Mouse (Mus musculus) gonadal fat pad, adult 2 months (tissue): ENCODE results near the gene Bcat1. TPM values are rescaled to one million over a fixed set of nuclear protein-coding genes. Genes with fewer than 3 reads are reported as not detected.

Experiments
- DNase-seq: peaks from one replicate; pipeline ENCODE4 v3.0.0-alpha.2; 2012; ENCODE audit warnings: low read depth
- polyA plus RNA-seq: library from polyadenylated mRNA; depleted of rRNA; stranded (reverse); fragments of >200 nt; gene quantifications from 2 replicates; pipeline ENCODE4 v1.2.3, GENCODE M21; 2012; rRNA removed

Gene Bcat1
- 1.8 and 1.9 TPM in 2 replicates for polyA plus RNA-seq

DNA sequence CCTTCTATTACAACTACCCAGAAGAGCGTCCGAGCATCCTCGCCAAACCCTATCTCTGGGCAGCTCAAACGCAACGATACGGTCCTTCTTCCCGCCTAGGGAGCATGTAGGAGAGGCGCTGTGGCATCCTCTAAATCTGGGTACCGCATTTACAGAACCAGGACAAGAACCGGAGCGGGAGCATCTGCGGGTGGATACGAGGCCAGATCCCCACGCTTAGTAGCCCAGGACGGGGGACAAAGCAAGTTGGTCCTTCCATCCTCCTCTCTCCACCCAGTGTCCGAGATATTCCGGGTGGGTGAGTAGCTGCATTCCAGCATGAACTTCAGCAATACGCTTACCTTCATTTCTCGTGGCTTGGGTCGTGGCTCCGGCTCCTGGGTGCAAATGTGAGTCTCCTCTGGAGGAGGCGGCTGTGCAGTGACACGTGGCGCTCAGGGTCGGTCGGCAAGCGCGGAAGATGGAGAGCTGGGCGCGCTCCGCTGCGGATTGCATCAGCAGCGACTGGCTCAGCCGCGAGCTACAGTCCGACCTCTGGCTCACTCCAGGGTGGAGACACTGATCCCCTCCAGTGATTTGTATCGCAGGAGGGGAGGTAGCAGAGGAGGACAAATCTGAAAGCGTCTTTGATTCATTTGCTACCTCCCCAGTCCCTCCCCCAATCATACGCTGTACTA is at the start of gene Bcat1:
TSS of gene Bcat1 (minus strand) at position 637 of the 677 bp plus-strand sequence.
- no peak for DNase-seq

GRCm38 (mm10) chr6:145125591-145126113 is 49.7 kb upstream of the Bcat1 start:
- no peak for DNase-seq

DNA sequence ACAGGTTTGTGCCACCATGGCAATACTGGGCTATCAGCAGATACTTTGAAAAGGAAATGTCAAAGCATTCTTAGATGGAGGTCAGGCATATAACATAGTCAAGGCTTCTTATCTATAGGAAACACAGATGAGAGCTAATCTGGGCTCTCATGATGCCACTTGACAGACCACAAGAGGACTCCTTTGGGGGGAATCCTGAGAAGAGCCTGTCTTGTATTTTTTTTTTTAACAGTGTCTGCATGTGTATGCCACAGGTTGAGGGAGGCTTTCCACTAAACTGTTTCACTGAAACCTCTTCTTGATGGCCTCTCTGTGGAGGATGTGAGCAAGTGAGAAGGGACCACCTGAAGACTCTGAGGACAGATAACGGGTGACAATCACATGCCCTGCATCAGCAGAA is 48.6 kb upstream of the Bcat1 start:
- DNase-seq = no peak

- no peak for DNase-seq
Observed at GRCm38 (mm10) chr6:145123136-145124060, 47.4 kb upstream of the Bcat1 start.

- no peak for DNase-seq
Observed at GRCm38 (mm10) chr6:145122423-145123059, 46.6 kb upstream of the Bcat1 start.

DNA sequence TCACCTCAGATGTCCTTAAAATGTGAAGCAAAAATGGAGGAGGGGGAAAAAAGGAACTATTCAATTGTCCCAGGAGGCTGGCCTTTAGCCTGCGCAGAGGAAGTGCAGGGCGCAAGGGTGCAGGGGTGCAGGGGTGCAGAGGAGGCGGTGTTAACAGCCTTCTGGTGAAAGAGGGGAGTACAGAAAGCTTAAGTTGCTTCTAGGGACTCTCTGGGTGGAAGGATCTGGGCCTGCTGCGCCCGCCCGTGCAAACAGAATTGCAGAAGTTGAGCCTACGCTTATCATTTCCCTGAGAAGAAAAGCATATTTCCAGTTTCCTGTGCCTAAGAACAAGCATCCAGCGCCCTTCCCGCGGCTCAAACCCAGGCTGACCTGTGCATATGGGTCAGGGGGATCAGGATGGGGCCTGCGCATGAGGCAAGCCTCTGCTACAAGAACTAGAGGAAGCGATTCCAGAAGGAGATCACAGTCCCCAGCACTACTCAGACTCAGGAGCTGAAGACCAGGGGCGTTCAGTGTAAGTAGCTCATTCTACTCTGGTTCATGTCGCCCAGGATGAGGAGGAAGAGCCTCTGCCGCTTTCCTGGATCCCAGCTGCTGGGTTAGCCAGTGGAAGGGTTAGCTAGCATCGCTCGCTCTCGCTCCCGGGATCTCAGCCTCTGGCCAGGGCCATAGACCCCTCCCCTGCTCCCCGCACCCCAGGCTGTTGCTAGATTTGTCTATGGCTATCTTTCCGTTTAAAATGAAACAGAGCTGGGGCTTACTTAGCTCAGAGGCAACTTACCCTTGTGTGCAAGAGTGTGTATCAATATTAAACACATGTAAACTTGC is 45.8 kb upstream of the Bcat1 start:
- DNase-seq = no peak

- no peak for DNase-seq
Observed at GRCm38 (mm10) chr6:145120787-145121589, 45.0 kb upstream of the Bcat1 start.

- DNase-seq = no peak
Observed at GRCm38 (mm10) chr6:145120086-145120485, 44.1 kb upstream of the Bcat1 start.

- DNase-seq = no peak
Observed at GRCm38 (mm10) chr6:145116098-145116672, 40.2 kb upstream of the Bcat1 start.

GRCm38 (mm10) chr6:145115476-145116097 is 39.6 kb upstream of the Bcat1 start, which contains the start of gene Lrmp:
Lrmp (plus strand) TSS chr6:145115653.
- no peak for DNase-seq

- DNase-seq = no peak
Observed at GRCm38 (mm10) chr6:145114561-145114960, 38.6 kb upstream of the Bcat1 start.

GRCm38 (mm10) chr6:145112865-145113264 is 36.9 kb upstream of the Bcat1 start:
- no peak for DNase-seq

DNA sequence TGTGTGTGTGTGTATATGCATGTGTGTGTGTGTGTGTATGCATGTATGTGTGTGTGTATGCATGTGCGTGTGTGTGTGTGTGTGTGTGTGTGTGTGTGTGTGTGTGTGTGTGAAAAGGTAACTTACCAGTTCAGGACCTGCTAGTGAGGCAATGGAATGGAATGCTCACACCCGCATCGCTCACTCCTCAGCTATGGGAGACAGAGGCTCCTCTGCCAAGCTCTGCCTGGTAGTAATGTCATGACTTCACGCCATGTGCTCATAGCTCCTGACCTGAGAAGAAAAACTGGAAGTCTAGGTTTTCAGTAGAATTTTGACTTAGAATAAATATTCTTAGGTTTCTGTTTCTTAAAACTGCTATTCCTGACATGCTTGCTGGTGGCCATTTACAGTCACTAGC is 34.8 kb upstream of the Bcat1 start:
- DNase-seq = no peak

- no peak for DNase-seq
Observed at GRCm38 (mm10) chr6:145106163-145106842, 30.3 kb upstream of the Bcat1 start.

GRCm38 (mm10) chr6:145105439-145105838 is 29.5 kb upstream of the Bcat1 start:
- no peak for DNase-seq

GRCm38 (mm10) chr6:145104241-145104939 is 28.4 kb upstream of the Bcat1 start:
- no peak for DNase-seq

DNA sequence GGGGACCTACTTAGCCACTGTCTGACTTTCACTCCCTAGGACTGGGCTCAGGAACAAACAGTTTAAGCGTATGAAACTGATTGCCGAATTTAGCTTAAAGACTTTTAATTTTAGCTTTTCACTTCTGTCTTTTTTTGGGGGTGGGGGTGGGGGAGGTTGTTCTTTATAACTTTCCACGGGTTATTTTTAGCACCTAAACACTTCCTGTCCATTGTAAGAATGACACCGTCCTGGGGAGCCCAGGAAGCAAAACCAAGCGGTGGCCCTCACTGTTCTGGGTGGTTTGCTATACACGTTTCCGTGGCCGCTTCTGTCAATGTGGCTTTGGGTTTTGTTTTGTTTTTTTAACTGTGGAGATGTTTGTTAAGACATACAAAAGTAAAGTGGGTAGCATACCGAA is 24.9 kb upstream of the Bcat1 start:
- no peak for DNase-seq

DNA sequence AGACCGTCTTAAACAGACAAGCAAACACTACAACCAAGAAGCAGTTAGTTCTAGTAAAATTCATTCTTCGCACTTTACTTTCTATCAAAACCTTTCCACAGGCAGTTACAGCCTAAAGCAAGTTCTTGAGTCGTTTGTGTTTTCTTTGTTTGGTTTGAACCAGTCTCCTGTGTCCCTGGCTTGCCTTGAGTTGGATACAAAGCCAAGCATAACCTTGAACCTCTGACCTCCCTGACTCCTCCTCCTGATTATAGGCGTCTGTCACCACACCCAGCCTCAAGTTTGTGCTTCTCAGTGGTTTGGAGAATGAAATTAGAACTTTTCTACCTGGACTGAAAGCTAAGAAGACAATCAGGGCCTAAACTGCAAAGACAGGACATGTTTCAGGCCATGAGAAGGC is 18.4 kb upstream of the Bcat1 start:
- no peak for DNase-seq
